Mouse (Mus musculus): ENCODE measurements around the gene Nploc4. TPM values are rescaled to one million over a fixed set of nuclear protein-coding genes. Genes with fewer than 3 reads are reported as not detected.

The Nploc4 gene
- polyA plus RNA-seq, 1 experiment: 61.8 TPM

DNA sequence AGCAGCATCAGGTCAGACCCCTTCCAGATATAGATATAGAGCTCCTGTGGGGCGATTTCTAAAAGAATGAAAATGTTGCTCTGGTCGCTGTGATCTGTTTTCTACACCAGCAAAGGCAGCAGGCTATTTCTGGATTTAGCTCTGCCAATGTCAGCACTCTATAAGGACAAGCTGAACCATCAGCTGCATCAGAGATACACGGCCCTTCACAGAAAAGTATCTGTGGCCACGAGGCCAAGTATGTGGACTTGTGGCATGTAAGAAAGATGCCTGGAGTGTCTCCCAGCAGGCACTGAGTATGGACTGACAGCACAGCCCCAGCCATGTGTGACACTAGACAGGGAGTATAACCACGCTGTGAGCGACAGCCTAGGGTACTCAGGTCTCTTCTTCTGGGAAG, 50.9 kb downstream of the Nploc4 start:
- Histone ChIP-seq H3K79me2 (ENCODE audit: control insufficient read depth, insufficient read depth) (no peaks in the 10 kb centered on the region), H3K36me3 (ENCODE audit: control insufficient read depth, insufficient read depth) (peaks cover 86% of the 10 kb centered on the region), H3ac (ENCODE audit: control insufficient read depth, insufficient read length, low read depth) (no peak overlapping the region), H3K4me3 (ENCODE audit: insufficient read depth, poor library complexity, severe bottlenecking) (no peak overlapping the region), H3K27me3 (ENCODE audit: control insufficient read depth, insufficient read depth, insufficient read length) (no peaks in the 10 kb centered on the region), H3K79me3 (ENCODE audit: low read depth) (no peaks in the 10 kb centered on the region)
- no peak for TF ChIP-seq MYOG (IDR thresholded peaks at IDR 0.05; ENCODE audit: control insufficient read depth, extremely low read depth, insufficient read length)
- no peak for TF ChIP-seq CTCF (IDR thresholded peaks at IDR 0.05; ENCODE audit: control insufficient read depth, insufficient read depth, insufficient read length)
- no peak for TF ChIP-seq MAX (IDR thresholded peaks at IDR 0.05)
- TF ChIP-seq USF1 (IDR thresholded peaks at IDR 0.05; ENCODE audit: low read depth): no peak
- TF ChIP-seq CEBPB (IDR thresholded peaks at IDR 0.05; ENCODE audit: low read depth): no peak
- TF ChIP-seq FOSL1 (IDR thresholded peaks at IDR 0.05; ENCODE audit: insufficient read depth, low read length, poor library complexity, severe bottlenecking): no peak
- TF ChIP-seq MYOD1 (IDR thresholded peaks at IDR 0.05; ENCODE audit: control insufficient read depth, insufficient read length, low read depth): no peak

GRCm38 (mm10) chr11:120382509-120382908, 55.0 kb downstream of the Nploc4 start:
- TF ChIP-seq MYOD1 (IDR thresholded peaks at IDR 0.05; ENCODE audit: control insufficient read depth, insufficient read length, low read depth): no peak
- no peak for TF ChIP-seq USF1 (IDR thresholded peaks at IDR 0.05; ENCODE audit: low read depth)
- Histone ChIP-seq H3K27me3 (ENCODE audit: control insufficient read depth, insufficient read depth, insufficient read length) (no peaks in the 10 kb centered on the region), H3K79me3 (ENCODE audit: low read depth) (peaks cover 3% of the 10 kb centered on the region), H3K79me2 (ENCODE audit: control insufficient read depth, insufficient read depth) (peaks cover 8% of the 10 kb centered on the region), H3K36me3 (ENCODE audit: control insufficient read depth, insufficient read depth) (peaks cover 79% of the 10 kb centered on the region), H3ac (ENCODE audit: control insufficient read depth, insufficient read length, low read depth) (no peak overlapping the region), H3K4me3 (ENCODE audit: insufficient read depth, poor library complexity, severe bottlenecking) (no peak overlapping the region)

DNA sequence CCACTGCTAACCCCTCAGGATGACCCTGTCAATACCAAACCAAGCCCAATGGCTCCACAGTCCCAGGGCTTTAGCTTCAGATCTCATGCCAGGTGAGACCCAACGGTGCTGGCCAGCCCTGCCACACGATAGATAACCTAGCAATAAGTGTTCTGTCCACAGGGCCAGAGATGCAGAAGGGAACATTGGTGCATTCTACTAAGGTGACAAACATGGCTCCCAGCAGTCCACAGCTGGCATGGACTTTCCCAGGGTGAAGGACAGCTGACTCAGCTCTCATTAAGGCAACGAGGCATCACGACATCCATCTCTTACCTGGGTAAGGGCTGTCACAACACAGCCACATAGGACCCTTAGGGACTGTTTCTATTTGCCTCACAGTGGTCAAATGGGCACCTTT, 56.4 kb downstream of the Nploc4 start:
- H3K27me3 ChIP-seq (ENCODE audit: control insufficient read depth, insufficient read depth, insufficient read length): no peaks in the 10 kb centered on the region
- peaks cover 4% of the 10 kb centered on the region for H3K79me3 ChIP-seq (ENCODE audit: low read depth)
- no peak overlapping the region for H3K4me3 ChIP-seq (ENCODE audit: insufficient read depth, poor library complexity, severe bottlenecking)
- TF ChIP-seq MYOD1 (IDR thresholded peaks at IDR 0.05; ENCODE audit: control insufficient read depth, insufficient read length, low read depth): no peak
- peaks cover 20% of the 10 kb centered on the region for H3K79me2 ChIP-seq (ENCODE audit: control insufficient read depth, insufficient read depth)
- H3ac ChIP-seq (ENCODE audit: control insufficient read depth, insufficient read length, low read depth): no peak overlapping the region
- H3K36me3 ChIP-seq (ENCODE audit: control insufficient read depth, insufficient read depth): peaks cover 76% of the 10 kb centered on the region

GRCm38 (mm10) chr11:120380271-120380670, 57.2 kb downstream of the Nploc4 start:
- peaks cover 74% of the 10 kb centered on the region for H3K36me3 ChIP-seq (ENCODE audit: control insufficient read depth, insufficient read depth)
- H3K27me3 ChIP-seq (ENCODE audit: control insufficient read depth, insufficient read depth, insufficient read length): no peaks in the 10 kb centered on the region
- H3K79me2 ChIP-seq (ENCODE audit: control insufficient read depth, insufficient read depth): peaks cover 20% of the 10 kb centered on the region
- H3K4me3 ChIP-seq (ENCODE audit: insufficient read depth, poor library complexity, severe bottlenecking): no peak overlapping the region
- H3K79me3 ChIP-seq (ENCODE audit: low read depth): peaks cover 4% of the 10 kb centered on the region
- TF ChIP-seq MYOG (IDR thresholded peaks at IDR 0.05; ENCODE audit: control insufficient read depth, extremely low read depth, insufficient read length) (no peak), FOSL1 (IDR thresholded peaks at IDR 0.05; ENCODE audit: insufficient read depth, low read length, poor library complexity, severe bottlenecking) (no peak), MYOD1 (IDR thresholded peaks at IDR 0.05; ENCODE audit: control insufficient read depth, insufficient read length, low read depth) (no peak)
- H3ac ChIP-seq (ENCODE audit: control insufficient read depth, insufficient read length, low read depth): no peak overlapping the region

DNA sequence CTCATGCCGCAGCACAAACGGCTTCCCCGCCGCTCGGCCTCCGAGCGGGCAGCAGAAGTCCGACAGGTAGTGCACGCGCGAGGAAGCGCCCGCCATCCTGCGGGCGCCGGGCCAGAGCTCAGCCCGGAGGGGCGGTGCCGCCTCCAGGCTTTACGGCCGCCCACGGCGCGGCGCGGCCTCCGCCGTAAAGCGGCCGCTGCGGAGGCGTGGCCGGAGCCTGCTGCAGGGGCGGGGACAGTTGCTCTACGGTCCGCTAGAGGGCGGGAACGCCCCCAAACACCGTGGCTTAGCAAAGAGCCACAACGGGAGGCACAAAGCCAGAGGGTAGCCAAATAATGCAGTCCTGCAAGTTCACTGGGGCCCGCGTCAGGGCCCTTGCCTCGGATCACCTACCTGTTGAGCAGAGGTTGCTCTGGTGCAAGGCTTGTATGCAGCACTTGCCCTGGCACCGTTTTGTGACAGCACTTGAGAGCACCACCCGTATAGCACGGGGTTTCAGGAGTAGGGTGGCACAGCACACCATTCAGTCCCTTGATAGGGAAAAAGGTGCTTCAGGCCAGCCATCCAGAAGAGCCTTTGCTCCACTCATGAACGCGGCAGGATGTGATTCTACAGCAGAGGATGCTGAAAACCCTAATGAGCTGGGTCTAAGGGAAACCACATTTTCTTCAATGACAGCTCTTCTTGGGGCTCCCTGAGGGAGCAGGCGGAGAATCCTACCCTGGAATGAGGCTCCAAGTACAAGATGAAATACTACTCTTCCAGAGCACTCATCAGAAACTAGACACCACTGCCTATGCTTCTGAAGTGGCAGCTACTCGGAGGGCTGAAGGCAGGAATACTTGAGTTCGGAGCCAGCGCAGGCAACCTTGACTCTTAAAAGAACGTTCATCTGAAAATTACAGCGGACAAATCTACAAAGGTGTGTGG, 58.6 kb downstream of the Nploc4 start, which contains the start of gene Faap100:
Gene Faap100 (minus strand): TSS at position 154 of the 930 bp plus-strand sequence.
- Histone ChIP-seq H3K79me2 (ENCODE audit: control insufficient read depth, insufficient read depth) (peaks cover 20% of the 10 kb centered on the region), H3K36me3 (ENCODE audit: control insufficient read depth, insufficient read depth) (peaks cover 64% of the 10 kb centered on the region)

GRCm38 (mm10) chr11:120378031-120378610, 59.4 kb downstream of the Nploc4 start:
- Histone ChIP-seq H3ac (ENCODE audit: control insufficient read depth, insufficient read length, low read depth) (peak overlapping the region; percentile 76), H3K36me3 (ENCODE audit: control insufficient read depth, insufficient read depth) (peaks cover 62% of the 10 kb centered on the region), H3K27me3 (ENCODE audit: control insufficient read depth, insufficient read depth, insufficient read length) (no peaks in the 10 kb centered on the region), H3K4me3 (ENCODE audit: insufficient read depth, poor library complexity, severe bottlenecking) (peak overlapping the region; percentile 69), H3K79me3 (ENCODE audit: low read depth) (peaks cover 4% of the 10 kb centered on the region), H3K79me2 (ENCODE audit: control insufficient read depth, insufficient read depth) (peaks cover 20% of the 10 kb centered on the region)
- TF ChIP-seq CTCF (IDR thresholded peaks at IDR 0.05; ENCODE audit: control insufficient read depth, insufficient read depth, insufficient read length): no peak
- no peak for TF ChIP-seq MYOG (IDR thresholded peaks at IDR 0.05; ENCODE audit: control insufficient read depth, extremely low read depth, insufficient read length)
- no peak for TF ChIP-seq FOSL1 (IDR thresholded peaks at IDR 0.05; ENCODE audit: insufficient read depth, low read length, poor library complexity, severe bottlenecking)
- TF ChIP-seq USF1 (IDR thresholded peaks at IDR 0.05; ENCODE audit: low read depth): no peak
- no peak for TF ChIP-seq MAX (IDR thresholded peaks at IDR 0.05)
- TF ChIP-seq CEBPB (IDR thresholded peaks at IDR 0.05; ENCODE audit: low read depth): no peak
- TF ChIP-seq MYOD1 (IDR thresholded peaks at IDR 0.05; ENCODE audit: control insufficient read depth, insufficient read length, low read depth): no peak

More for the DNA sequence above, 58.6 kb downstream of the Nploc4 start, which contains the start of gene Faap100:
- Histone ChIP-seq H3K79me3 (ENCODE audit: low read depth) (peaks cover 4% of the 10 kb centered on the region), H3ac (ENCODE audit: control insufficient read depth, insufficient read length, low read depth) (peak within 1 kb of the TSS; percentile 76), H3K4me3 (ENCODE audit: insufficient read depth, poor library complexity, severe bottlenecking) (peak within 1 kb of the TSS; percentile 69), H3K27me3 (ENCODE audit: control insufficient read depth, insufficient read depth, insufficient read length) (no peaks in the 10 kb centered on the region)
- TF ChIP-seq CEBPB (IDR thresholded peaks at IDR 0.05; ENCODE audit: low read depth): no peak
- no peak for TF ChIP-seq USF1 (IDR thresholded peaks at IDR 0.05; ENCODE audit: low read depth)
- TF ChIP-seq FOSL1 (IDR thresholded peaks at IDR 0.05; ENCODE audit: insufficient read depth, low read length, poor library complexity, severe bottlenecking): no peak
- TF ChIP-seq MYOD1 (IDR thresholded peaks at IDR 0.05; ENCODE audit: control insufficient read depth, insufficient read length, low read depth): no peak
- TF ChIP-seq CTCF (IDR thresholded peaks at IDR 0.05; ENCODE audit: control insufficient read depth, insufficient read depth, insufficient read length): peak; percentile 55
- TF ChIP-seq MYOG (IDR thresholded peaks at IDR 0.05; ENCODE audit: control insufficient read depth, extremely low read depth, insufficient read length): no peak
- TF ChIP-seq MAX (IDR thresholded peaks at IDR 0.05): peak; percentile 84

All from C2C12 (cell line).